Mouse (Mus musculus) testis, adult 2 months (tissue): Measurements from ENCODE around the gene Dnmbp.

Source experiments
- CTCF ChIP-seq: fragments of 200-500 bp; IDR thresholded peaks from 2 replicates; pipeline ENCODE4 v1.5.1; 2012; ENCODE audit warnings: low read depth, mild to moderate bottlenecking, inconsistent platforms, low read length, moderate library complexity; ENCODE audit not compliant: control insufficient read depth, insufficient read depth, insufficient replicate concordance
- POLR2A ChIP-seq: fragments of 200-500 bp; IDR thresholded peaks from 2 replicates; pipeline ENCODE4 v1.6.1; 2012; ENCODE audit warnings: low read depth, mild to moderate bottlenecking, inconsistent platforms, low read length, moderate library complexity; ENCODE audit not compliant: control insufficient read depth

GRCm38 (mm10) chr19:43960014-43960413 lies 20.0 kb upstream of the Dnmbp start:
- no peak for TF ChIP-seq CTCF
- TF ChIP-seq POLR2A = no peak
